Mouse (Mus musculus) hindbrain, embryonic 15.5 days (tissue): ENCODE results near the gene Col24a1. TPM values are rescaled to one million over a fixed set of nuclear protein-coding genes. Genes with fewer than 3 reads are reported as not detected.

Experiments used
- ATAC-seq: fragments of 200-750 bp; cut with Nextera tagmentation; 2 replicates; pipeline ENCODE4 v1.8.0; 2017; ENCODE audit warnings: low read depth, moderate number of reproducible peaks, moderate TSS enrichment; ENCODE audit not compliant: low FRiP score
- H3K27ac ChIP-seq: fragments of 300-500 bp; sonication (generic); replicated peaks from 2 replicates; pipeline ENCODE4 v1.5.1; 2015; ENCODE audit warnings: mild to moderate bottlenecking, inconsistent platforms
- H3K27me3 ChIP-seq: fragments of 300-500 bp; sonication (generic); 2 replicates; pipeline ENCODE4 v1.6.1; 2015; ENCODE audit warnings: control low read depth, inconsistent platforms
- H3K36me3 ChIP-seq: fragments of 300-500 bp; sonication (generic); 2 replicates; pipeline ENCODE4 v1.6.1; 2015; ENCODE audit warnings: control low read depth, inconsistent platforms
- H3K4me1 ChIP-seq: fragments of 300-500 bp; sonication (generic); replicated peaks from 2 replicates; pipeline ENCODE4 v1.6.1; 2015; ENCODE audit warnings: control low read depth, inconsistent platforms
- H3K4me2 ChIP-seq: fragments of 300-500 bp; sonication (generic); 2 replicates; pipeline ENCODE4 v1.6.1; 2015; ENCODE audit warnings: moderate library complexity, mild to moderate bottlenecking, inconsistent platforms
- H3K4me3 ChIP-seq: fragments of 300-500 bp; sonication (generic); 2 replicates; pipeline ENCODE4 v1.5.1; 2015; ENCODE audit warnings: mild to moderate bottlenecking, inconsistent platforms
- H3K9ac ChIP-seq: fragments of 300-500 bp; sonication (generic); 2 replicates; pipeline ENCODE4 v1.6.1; 2015; ENCODE audit warnings: inconsistent platforms
- H3K9me3 ChIP-seq: fragments of 300-500 bp; sonication (generic); 2 replicates; pipeline ENCODE4 v1.6.1; 2016; ENCODE audit warnings: control low read depth, inconsistent platforms
- WGBS: fragments of 180-500 bp; shearing (Covaris S2); methylation state at CpG from one replicate; pipeline ENCODE4 v1.1.7; 2015; 5-methylcytosine and 5-hydroxymethylcytosine counted together
- polyA plus RNA-seq: library from polyadenylated mRNA; unstranded; fragments of >200 nt; fragmentation: Nextera tagmentation; extraction: Ambion mirVana; gene quantifications from 2 replicates; pipeline ENCODE4 v1.2.1, GENCODE M21; 2015

Gene Col24a1
- polyA plus RNA-seq, 1 experiment from 2014 or later: 0.82 TPM

DNA sequence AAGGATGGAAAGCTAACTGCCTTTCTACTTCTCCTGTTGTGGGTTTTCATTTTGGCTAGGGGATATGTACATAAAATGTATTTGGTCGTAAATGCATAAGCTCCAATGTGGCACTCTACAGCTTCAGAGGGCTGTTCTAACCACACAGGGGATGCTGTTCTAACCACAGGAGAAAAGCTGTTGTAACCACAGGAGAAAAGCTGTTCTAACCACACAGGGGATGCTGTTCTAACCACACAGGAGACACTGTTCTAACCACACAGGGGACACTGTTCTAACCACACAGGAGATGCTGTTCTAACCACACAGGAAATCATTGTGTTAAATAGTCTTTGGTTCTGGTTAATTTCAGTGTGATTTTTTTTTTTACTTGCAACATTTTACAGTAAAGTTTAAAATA, 245.6 kb downstream of the Col24a1 start:
- WGBS: 85% methylated on average over 1 of the region's 1 CpGs
- Histone ChIP-seq H3K9me3 (no peaks in the 10 kb centered on the region), H3K36me3 (no peaks in the 10 kb centered on the region), H3K4me2 (no peak overlapping the region), H3K4me1 (no peaks in the 10 kb centered on the region), H3K9ac (no peak overlapping the region), H3K4me3 (no peak overlapping the region), H3K27ac (no peak overlapping the region), H3K27me3 (no peaks in the 10 kb centered on the region)
- ATAC-seq: no peak

DNA sequence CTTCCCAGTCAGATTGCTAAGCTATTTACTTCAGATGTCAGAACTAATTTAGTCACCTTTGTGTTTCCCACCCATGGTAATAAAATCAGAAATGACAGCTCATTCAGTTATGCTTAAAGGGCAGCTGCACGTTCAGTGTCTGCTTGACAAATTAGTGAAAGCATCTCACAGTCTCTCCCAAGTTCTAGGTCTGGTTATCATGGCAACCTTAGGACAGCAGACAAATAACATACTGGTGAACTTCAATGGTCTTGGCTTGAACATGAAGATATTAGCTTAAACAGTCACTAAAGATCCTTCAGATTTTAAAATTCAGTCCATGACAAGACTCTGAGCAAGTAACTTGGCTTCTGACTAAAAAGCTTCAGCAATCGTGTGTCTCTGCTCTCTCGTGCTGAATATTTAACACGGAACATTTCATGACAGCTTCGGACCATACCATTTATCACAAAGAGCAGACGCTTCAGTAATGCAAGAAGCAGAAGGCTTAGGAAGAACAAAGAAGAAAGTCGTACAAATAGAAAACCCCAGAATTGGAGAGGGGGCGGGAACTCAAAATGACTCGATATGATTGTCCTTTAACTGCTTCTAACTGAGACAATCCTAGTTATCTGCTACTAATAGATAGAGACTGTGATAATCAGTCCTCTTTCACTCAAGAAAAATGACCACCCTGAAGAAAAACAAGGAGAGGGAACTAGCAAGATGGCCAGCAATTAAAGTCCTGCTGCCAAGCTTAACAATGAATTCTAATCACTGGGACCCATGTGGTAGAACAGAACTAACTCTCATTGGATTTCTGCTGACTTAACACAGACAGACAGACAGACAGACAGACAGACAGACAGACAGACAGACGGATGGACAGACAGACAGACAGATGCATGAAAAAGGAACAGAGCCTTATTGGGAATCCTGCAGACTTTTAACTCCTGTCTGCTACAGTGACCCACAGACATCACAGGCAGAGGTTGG, 256.5 kb downstream of the Col24a1 start:
- H3K9me3 ChIP-seq: no peaks in the 10 kb centered on the region
- H3K9ac ChIP-seq: no peak overlapping the region
- H3K4me3 ChIP-seq: no peak overlapping the region
- H3K4me2 ChIP-seq: no peak overlapping the region
- 68% methylated on average over 10 of the region's 10 CpGs for WGBS
- H3K27ac ChIP-seq: no peak overlapping the region; the same call in 1 of the 2 replicates
- no peak for ATAC-seq
- no peaks in the 10 kb centered on the region for H3K4me1 ChIP-seq
- no peaks in the 10 kb centered on the region for H3K27me3 ChIP-seq
- H3K36me3 ChIP-seq: no peaks in the 10 kb centered on the region

DNA sequence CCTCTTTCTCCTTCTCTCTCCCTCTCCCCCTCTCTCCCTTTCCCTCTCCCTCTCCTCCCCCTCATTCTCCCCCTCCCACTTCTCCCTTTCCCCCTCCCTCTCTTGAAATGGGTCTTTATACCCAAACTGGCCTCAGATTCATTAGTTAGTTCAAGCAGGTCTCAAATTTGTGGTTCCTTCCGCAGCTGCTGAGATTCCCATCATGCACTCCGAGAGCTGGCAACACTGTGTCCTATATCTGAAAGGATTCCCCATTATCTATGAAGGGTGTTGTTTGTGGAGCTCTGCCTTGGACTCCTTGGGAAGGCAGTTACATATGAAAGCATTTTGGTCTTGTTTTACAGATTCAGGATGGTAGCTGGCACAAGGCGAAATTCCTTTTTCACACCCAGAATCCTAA, 257.9 kb downstream of the Col24a1 start:
- Histone ChIP-seq H3K4me2 (no peak overlapping the region), H3K9ac (no peak overlapping the region), H3K4me3 (no peak overlapping the region), H3K27ac (no peak overlapping the region), H3K4me1 (no peaks in the 10 kb centered on the region), H3K9me3 (no peaks in the 10 kb centered on the region), H3K36me3 (no peaks in the 10 kb centered on the region), H3K27me3 (no peaks in the 10 kb centered on the region)
- WGBS: 55% methylated on average over 3 of the region's 3 CpGs
- ATAC-seq: no peak

DNA sequence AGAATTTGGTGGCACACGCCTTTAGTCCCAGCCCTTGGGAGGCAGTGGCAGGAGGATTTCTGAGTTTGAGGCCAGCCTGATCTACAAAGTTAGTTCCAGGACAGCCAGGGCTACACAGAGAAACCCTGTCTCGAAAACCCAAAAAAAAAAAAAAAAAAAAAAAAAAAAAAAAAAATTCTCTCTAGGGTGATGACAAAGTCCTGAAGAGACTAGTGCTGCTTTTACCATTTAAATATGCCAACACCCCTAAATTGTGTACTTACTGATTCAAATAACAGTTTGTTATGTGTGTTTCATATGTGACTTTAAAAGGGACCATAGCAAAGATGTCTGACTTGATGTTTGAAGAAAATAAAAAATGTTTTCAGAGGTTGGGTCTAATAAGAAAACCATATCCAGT, 262.1 kb downstream of the Col24a1 start:
- Histone ChIP-seq H3K9ac (no peak overlapping the region), H3K9me3 (no peaks in the 10 kb centered on the region), H3K27ac (no peak overlapping the region), H3K4me1 (no peaks in the 10 kb centered on the region), H3K36me3 (no peaks in the 10 kb centered on the region), H3K4me2 (no peak overlapping the region), H3K27me3 (no peaks in the 10 kb centered on the region), H3K4me3 (no peak overlapping the region)
- WGBS: 82% methylated on average over 2 of the region's 2 CpGs
- ATAC-seq: no peak

DNA sequence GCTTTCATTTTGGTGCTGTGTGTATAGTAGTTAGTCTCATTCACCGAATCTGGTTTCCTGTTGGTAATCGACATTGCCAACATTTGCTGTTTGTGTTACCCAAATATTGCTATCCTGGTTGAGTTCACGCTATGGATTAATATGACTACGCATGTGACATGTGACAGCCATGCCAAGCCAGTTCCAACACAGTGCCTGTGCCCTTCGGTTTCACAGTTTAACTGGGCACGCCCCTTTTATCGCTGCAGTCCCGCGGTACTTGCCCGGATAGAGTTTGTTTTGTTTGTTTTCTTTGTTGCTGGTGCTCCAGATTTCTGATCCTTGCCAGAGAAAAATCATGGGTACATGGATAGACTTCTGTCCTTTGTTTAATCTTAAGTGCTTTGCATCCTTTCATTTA, 263.9 kb downstream of the Col24a1 start:
- H3K4me3 ChIP-seq: no peak overlapping the region
- H3K9me3 ChIP-seq: no peaks in the 10 kb centered on the region
- H3K27me3 ChIP-seq: no peaks in the 10 kb centered on the region
- H3K4me2 ChIP-seq: no peak overlapping the region
- 93% methylated on average over 10 of the region's 10 CpGs for WGBS
- no peaks in the 10 kb centered on the region for H3K36me3 ChIP-seq
- H3K9ac ChIP-seq: no peak overlapping the region
- ATAC-seq: no peak
- H3K4me1 ChIP-seq: no peaks in the 10 kb centered on the region
- no peak overlapping the region for H3K27ac ChIP-seq

DNA sequence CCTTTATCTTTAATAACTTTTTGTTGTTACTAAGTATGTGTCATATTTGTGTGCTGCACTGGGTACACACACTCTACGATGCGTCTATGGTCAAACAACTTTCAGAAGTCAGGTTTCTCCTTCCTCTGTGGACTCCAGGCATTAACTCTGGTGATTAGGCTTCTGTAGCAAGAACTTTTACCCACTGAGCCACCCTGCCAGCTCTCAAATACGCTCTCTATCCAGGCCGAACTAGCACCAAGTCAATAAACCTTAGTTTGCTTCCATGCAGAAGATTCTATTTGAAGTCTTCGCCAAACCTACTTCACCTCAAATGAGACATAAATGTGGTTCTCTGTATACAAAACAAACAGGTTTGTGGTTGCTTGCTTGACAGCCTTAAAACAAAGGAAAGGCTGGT, 267.4 kb downstream of the Col24a1 start:
- Histone ChIP-seq H3K9ac (no peak overlapping the region), H3K4me3 (no peak overlapping the region), H3K27ac (no peak overlapping the region), H3K9me3 (no peaks in the 10 kb centered on the region), H3K4me2 (no peak overlapping the region), H3K4me1 (no peaks in the 10 kb centered on the region), H3K27me3 (no peaks in the 10 kb centered on the region), H3K36me3 (no peaks in the 10 kb centered on the region)
- no peak for ATAC-seq
- WGBS: 91% methylated on average over 5 of the region's 5 CpGs

DNA sequence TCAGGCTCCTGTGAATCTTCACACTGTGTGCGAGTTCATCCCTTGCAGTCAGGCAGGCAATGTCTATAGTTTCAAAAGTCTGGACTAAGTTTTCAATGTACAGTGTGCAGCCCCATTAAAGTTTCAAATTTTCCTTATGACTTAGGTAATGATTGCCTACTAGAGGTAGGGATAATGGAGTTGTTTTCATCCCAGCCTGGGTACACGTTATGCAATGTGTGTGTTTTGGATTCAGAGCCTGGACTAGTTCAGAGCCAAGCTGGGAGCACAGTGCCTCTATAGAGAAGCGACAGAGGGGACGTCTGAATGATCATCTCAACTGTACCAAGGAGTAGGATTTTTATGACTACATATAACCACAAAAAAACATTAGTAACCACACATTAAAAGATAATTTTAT, 267.8 kb downstream of the Col24a1 start:
- Histone ChIP-seq H3K9ac (no peak overlapping the region), H3K4me2 (no peak overlapping the region), H3K4me1 (no peaks in the 10 kb centered on the region), H3K36me3 (no peaks in the 10 kb centered on the region), H3K4me3 (no peak overlapping the region), H3K27me3 (no peaks in the 10 kb centered on the region), H3K27ac (no peak overlapping the region), H3K9me3 (no peaks in the 10 kb centered on the region)
- no peak for ATAC-seq
- WGBS: 85% methylated on average over 4 of the region's 4 CpGs

DNA sequence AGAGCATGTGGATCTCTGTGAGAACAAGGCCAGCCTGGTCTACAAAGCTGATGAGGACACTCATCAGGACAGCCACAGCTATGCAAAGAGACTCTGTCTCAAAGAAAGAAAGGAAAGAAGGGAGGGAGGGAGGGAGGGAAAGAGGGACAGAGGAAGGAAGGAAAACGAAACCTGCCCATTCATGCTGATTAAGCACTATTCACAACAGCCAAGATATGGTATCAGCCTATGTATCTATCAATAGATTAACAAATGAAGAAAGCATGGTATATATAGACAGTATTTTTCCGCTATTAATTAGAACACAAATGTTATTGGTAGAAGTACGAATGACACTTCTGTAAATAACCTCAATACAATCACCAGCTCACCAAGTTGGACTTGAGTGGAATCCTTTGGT, 282.2 kb downstream of the Col24a1 start:
- peaks cover 19% of the 10 kb centered on the region for H3K4me1 ChIP-seq
- no peak overlapping the region for H3K27ac ChIP-seq
- no peak overlapping the region for H3K4me2 ChIP-seq
- H3K9me3 ChIP-seq: no peaks in the 10 kb centered on the region
- H3K36me3 ChIP-seq: peaks cover 13% of the 10 kb centered on the region
- no peak for ATAC-seq
- H3K9ac ChIP-seq: no peak overlapping the region
- H3K4me3 ChIP-seq: no peak overlapping the region
- no peaks in the 10 kb centered on the region for H3K27me3 ChIP-seq
- WGBS: 89% methylated on average over 3 of the region's 3 CpGs

DNA sequence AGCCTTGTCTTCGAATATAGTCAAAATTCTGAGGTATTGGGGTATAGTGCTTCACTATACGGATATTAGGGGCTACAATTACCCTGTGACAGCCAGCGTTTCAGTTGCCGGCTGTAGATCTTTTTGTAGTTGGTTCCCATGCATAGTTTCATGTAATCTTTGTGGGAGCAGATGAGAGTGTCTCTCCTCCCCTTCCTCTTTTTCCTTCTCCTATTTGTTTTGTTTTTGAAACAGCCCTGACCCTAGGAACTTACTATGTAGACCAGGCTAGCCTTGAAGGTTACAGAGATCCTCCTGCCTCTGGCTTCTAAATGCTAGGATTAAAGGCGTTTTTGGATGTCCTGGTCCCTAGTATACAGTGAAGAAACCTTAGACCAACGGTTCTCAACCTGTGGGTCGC, 283.1 kb downstream of the Col24a1 start:
- Histone ChIP-seq H3K27me3 (no peaks in the 10 kb centered on the region), H3K27ac (no peak overlapping the region), H3K9ac (no peak overlapping the region), H3K9me3 (no peaks in the 10 kb centered on the region), H3K36me3 (peaks cover 16% of the 10 kb centered on the region), H3K4me2 (peak overlapping the region; percentile 76), H3K4me3 (peak overlapping the region; percentile 71; the same call in 1 of the 2 replicates), H3K4me1 (peaks cover 19% of the 10 kb centered on the region)
- WGBS: 85% methylated on average over 7 of the region's 7 CpGs
- no peak for ATAC-seq

DNA sequence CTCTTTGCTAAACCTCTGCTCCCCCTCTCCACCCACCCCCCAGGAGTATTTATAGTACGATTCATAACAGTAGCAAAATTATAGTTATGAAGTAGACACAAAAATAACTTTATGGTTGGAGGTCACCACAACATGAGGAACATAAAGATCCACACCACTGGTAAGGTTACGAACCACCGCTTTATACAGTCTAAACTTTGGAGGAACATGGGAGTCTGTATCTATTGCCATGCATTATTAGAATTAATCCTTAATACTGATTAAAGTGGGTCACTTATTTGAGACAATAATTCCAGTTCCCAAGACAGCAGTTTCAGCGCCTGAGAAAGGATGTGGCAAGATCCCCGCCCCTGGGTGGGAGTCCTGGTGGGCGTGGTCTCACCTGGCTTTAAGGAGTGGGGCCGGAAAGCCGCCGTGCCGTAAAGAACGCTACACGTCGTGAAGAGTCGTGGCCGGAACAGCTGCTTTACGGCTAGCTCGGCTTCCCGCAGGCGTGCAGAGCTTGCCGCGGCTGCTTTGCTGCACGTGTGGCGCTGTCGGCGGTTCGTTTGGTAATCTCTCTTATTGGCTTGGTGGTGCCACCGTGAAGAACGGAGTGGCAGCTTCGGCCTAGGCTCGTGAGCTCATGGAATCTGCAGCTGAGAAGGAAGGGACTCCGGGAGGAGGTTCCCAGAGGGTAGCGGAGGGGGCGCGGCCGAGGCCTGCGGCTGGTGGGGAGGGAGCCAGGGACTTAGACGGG, 283.6 kb downstream of the Col24a1 start, which contains the start of gene Znhit6:
TSS of gene Znhit6 (plus strand) at position 463 of the 739 bp plus-strand sequence.
- WGBS: 5% methylated on average over 37 of the region's 37 CpGs
- ATAC-seq: peak; percentile 93
- H3K36me3 ChIP-seq: peaks cover 17% of the 10 kb centered on the region
- peaks cover 19% of the 10 kb centered on the region for H3K4me1 ChIP-seq
- H3K27me3 ChIP-seq: no peaks in the 10 kb centered on the region
- no peaks in the 10 kb centered on the region for H3K9me3 ChIP-seq
- peak within 1 kb of the TSS; percentile 77 for H3K27ac ChIP-seq
- H3K4me3 ChIP-seq: peak within 1 kb of the TSS; percentile 71
- H3K4me2 ChIP-seq: peak within 1 kb of the TSS; percentile 76
- H3K9ac ChIP-seq: peak within 1 kb of the TSS; percentile 75

DNA sequence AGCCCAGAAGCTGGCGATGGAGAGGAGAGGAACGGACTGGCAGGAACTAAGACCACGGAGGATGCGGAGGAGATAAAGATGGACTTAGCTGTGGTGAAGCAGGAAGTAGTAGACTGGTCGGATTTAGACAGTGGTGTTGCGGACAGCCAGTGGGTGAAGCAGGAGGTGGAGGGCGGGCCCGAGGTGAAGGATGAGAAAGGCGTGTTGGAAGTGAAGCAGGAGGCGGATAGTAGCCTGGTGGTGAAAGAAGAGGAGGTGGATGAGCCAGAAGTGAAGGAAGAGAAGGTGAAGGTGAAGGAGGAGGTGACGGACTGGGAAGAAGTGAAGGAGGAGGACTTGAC, 284.2 kb downstream of the Col24a1 start:
- peak overlapping the region; percentile 76 for H3K4me2 ChIP-seq
- no peak for ATAC-seq
- 1% methylated on average over 11 of the region's 11 CpGs for WGBS

DNA sequence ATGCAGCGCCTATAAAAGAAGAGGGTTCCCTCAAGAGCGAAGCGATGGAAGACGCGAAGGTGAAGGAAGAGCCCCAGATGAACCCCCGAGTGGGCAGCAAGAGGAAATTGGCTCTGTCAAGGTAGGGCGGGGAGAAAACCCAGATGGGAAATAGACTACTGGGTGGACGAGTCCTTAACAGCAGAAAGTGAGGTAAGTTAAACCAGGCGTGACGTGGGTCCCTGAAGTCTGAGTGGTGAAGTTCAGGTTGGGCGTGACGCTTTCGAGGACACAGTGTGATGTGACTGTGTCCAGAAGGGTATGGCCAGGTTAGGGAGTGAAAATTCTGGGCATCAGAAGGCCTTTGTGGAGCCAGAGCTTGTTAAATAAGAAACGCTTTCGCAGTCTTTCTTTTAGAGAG, 284.6 kb downstream of the Col24a1 start:
- Histone ChIP-seq H3K27ac (peak overlapping the region; percentile 77; the same call in 1 of the 2 replicates), H3K9ac (peak overlapping the region; percentile 75)
- no peak; the same call in 1 of the 2 replicates for ATAC-seq

More for the DNA sequence above, 284.2 kb downstream of the Col24a1 start:
- no peaks in the 10 kb centered on the region for H3K27me3 ChIP-seq
- peaks cover 19% of the 10 kb centered on the region for H3K4me1 ChIP-seq
- H3K9me3 ChIP-seq: no peaks in the 10 kb centered on the region
- peak overlapping the region; percentile 71 for H3K4me3 ChIP-seq
- peak overlapping the region; percentile 77 for H3K27ac ChIP-seq
- H3K9ac ChIP-seq: peak overlapping the region; percentile 75
- H3K36me3 ChIP-seq: peaks cover 17% of the 10 kb centered on the region

More for the DNA sequence above, 284.6 kb downstream of the Col24a1 start:
- Histone ChIP-seq H3K9me3 (no peaks in the 10 kb centered on the region), H3K36me3 (peaks cover 17% of the 10 kb centered on the region), H3K4me2 (peak overlapping the region; percentile 76), H3K4me3 (peak overlapping the region; percentile 71), H3K27me3 (no peaks in the 10 kb centered on the region), H3K4me1 (peaks cover 19% of the 10 kb centered on the region)
- WGBS: 38% methylated on average over 15 of the region's 15 CpGs
